Mouse (Mus musculus) left cerebral cortex, adult 2 months (tissue): ENCODE results near the gene Ypel3. TPM values are rescaled to one million over a fixed set of nuclear protein-coding genes. Genes with fewer than 3 reads are reported as not detected.

Source experiments
- DNase-seq, 2 experiments: peaks; one replicate each; pipeline ENCODE4 v3.0.0; 2021 to 2022; ENCODE audit warnings: low spot score in 2 of 2, mixed read lengths in 1 of 2; ENCODE audit errors: extremely low spot score in 1 of 2
- H3K27ac ChIP-seq: fragments of 200-600 bp; 2 replicates; pipeline ENCODE4 v1.8.1; 2022
- H3K4me3 ChIP-seq: fragments of 200-600 bp; 2 replicates; pipeline ENCODE4 v1.8.1; 2022
- CTCF ChIP-seq: fragments of 200-600 bp; IDR thresholded peaks from 2 replicates; pipeline ENCODE4 v1.8.1; 2022; ENCODE audit warnings: antibody characterized with exemption, mild to moderate bottlenecking, moderate library complexity
- intact Hi-C: fragments of 180-260 bp; cut with DNase I; formaldehyde crosslinking; loops from one replicate; pipeline ENCODE4 v1.15.1; 2025
- total RNA-seq, 2 experiments: library from RNA; stranded (reverse); gene quantifications; 2 replicates each; pipeline ENCODE4 v1.2.3; 2021

Gene Ypel3
- total RNA-seq, 2 experiments from 2014 or later, result 312 to 323 TPM

DNA sequence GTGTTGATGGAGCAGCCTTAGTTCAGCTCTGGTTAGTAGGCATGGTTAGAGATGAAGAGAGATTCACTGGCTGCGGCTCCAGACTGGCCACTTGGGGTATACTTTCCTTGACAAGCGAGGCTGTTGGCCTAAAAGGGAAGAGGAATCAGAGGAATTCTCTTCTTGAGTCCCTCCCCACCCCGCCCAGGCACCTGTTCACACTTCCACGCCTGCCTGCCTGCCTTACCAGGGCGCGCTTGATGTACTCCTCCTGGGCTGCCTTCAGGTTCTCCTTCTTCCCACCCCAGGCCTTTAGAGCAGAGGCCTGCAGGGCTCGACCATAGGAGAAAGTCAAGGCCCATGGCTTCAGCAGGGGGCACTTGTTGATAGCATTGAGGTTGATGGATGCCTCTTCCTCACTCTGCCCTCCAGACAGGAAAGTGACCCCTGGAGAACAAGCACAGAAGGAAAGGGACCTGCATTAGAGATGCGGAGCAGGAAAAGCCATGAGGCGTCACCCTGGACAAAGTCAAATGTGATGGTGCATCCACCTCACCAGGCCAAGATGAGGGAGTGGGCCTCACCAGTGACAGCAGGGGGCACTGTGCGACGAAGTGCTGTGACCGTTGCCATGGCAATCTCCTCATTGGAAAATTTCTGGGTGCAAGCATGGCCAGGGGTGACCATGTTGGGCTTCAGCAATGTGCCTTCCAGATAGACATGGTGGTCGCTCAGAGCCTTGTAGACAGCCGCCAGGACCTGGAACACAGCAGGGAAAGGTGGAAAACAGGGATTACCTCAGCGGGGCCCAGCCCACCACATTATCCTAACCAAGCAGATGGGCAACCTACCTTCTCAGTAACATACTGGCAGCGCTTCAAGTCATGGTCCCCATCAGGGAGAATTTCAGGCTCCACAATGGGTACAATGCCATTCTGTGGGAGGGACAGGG, 18.9 kb downstream of the Ypel3 start:
- intact Hi-C loops, result loop anchor here (5.0 to 10.0 kb wide), 2 partner anchors 93 to 291 kb away; partner anchors contain the start of gene Atxn2l
- DNase-seq, result no peak
- TF ChIP-seq CTCF, result peak; percentile 30
- Histone ChIP-seq H3K27ac (no peak overlapping the region; the same call in 1 of the 2 replicates), H3K4me3 (peak overlapping the region; percentile 81)

DNA sequence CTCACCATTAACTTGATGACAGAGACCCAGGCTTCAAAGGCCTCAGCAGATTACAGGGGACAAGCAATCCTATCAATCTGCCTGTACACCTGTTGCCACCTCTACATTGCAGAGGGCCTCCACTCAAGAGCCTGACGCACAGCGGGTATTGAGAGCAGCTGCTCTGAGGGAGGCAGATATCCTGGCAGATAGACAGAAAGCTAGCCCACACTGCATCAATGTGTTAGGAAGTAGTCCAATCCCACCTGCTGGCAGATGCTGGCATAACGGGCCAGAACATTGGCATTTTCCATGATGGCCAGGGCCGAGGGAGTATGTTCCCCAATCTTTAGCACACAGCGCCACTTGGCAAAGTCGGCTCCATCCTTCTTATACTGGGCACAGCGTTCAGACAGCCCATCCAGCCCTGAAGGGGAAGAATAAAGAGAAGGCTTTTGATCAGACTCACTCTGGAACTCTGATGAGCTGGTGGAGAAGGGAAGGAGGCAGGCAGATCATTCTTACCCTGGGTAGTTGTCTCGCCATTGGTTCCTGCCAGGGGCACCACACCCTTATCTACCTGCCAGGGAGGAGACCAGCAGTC, 19.7 kb downstream of the Ypel3 start:
- peak overlapping the region; percentile 29; the same call in 1 of the 2 replicates for H3K27ac ChIP-seq
- peak overlapping the region; percentile 81 for H3K4me3 ChIP-seq
- intact Hi-C loops, result loop anchor here (5.0 to 10.0 kb wide), 2 partner anchors 94 to 292 kb away; partner anchors contain the start of gene Atxn2l
- DNase-seq, result peak in 1 of 2 experiments; percentile 59
- TF ChIP-seq CTCF, result peak; percentile 44

DNA sequence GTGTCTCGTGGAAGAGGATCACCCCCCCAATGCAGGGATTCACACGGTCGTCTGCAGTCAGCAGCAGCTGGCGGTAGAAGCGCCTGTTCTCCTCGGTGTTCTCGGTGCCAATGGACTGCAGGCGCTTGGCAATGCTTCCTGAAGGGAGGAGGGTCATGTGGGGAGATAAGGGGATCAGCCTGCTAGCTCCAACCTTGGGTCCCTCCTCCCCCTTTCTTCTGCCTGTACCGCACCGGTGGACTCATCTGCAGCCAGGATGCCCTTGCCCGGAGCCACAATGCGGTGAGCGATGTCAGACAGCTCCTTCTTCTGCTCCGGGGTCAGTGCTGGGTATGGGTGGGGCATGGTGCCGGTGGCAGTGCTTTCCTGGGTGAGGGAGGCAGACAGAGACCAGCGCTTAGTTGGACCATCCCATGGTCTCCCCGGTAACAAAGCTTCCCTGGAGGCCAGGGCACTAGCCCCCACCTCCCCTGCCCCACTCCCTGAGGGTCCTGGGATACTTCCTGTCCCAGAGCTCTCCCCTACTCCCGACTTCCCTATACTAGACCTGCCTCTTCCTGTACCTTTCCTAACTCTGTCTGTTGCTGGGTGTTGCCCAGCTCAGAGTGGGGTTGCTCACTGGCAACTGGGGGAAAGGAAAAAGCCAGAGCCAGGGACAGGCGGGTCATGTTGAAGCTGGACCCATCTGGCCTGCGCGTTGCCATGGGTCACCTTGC, 20.8 kb downstream of the Ypel3 start, which contains the start of gene Fam57b:
TSS of gene Fam57b (plus strand) at position 258 of the 716 bp plus-strand sequence.
- peak within 1 kb of the TSS; percentile 81 for H3K4me3 ChIP-seq
- DNase-seq, result no peak
- intact Hi-C loops, result loop anchor here (5.0 to 10.0 kb wide), 2 partner anchors 95 to 293 kb away; partner anchors contain the start of gene Atxn2l
- TF ChIP-seq CTCF, result no peak
- H3K27ac ChIP-seq, result peak within 1 kb of the TSS; percentile 100

DNA sequence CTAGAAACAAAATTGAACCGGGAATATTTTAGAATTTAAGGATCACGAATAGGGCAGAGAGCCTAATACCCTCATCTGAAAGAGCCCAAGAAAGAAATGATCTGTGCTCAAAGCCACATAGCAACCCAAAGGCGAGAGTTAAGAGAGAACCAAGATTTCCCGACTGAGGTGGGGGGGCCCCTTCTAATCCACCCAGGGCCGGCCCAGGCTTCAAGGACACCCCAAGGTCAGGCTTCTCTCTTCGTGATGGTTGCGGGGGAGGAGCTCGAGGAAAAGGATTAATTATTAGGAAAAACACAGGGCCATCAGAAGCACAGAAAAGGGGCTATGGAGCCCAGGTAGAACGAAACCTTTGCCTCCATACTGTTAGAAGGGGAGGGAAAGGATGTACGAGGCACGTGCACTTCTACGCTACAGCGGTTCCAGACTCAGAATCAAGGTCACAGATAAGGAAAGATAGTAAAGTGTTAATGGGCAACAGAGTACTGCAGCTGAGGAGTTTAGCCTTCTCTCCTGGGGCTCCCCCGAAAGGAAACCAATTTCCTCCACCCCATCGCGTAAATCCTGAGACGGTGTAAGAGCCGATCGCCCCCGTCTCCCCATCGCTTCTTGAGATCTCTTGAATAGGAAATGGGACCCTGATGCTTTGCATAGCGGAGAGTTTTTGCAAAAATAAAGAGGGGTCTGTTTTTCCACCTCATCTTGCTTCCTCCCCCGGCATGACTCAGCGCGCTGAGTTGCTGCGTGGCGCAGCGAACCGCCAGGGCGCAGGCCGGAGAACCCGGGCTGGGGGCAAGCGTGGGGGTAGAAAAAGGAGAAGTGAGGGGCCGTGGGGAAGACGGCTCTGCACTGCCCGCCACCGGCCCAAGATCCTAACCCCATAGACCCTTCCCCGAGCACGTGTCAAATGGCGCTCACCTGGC, 21.6 kb downstream of the Ypel3 start:
- H3K4me3 ChIP-seq, result peak overlapping the region; percentile 81
- no peak for TF ChIP-seq CTCF
- H3K27ac ChIP-seq, result peak overlapping the region; percentile 100
- intact Hi-C loops, result loop anchor here (1.0 to 10.0 kb wide), 3 partner anchors 96 to 294 kb away; partner anchors contain the start of genes Atxn2l and Maz
- no peak for DNase-seq

DNA sequence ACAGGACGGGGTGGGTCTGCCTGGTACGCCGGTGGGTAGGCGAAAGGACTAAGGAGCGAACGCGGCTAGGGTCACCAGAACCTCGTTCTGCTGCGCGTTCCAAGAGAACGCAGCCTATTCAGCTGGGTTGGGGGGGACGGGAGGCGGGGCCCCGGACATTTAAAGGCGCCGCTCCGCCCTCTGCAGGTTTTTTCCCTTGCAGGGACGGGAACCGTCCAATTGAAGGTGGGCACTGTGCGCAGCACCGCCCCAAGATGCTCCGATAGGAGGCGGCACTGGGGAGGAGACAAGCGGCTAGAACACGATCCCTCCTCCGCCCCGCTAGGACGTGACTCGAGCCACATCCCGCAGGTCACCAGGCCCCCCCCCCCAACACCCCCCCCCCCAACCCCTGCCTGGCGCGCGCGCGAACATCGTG, 22.3 kb downstream of the Ypel3 start:
- Histone ChIP-seq H3K27ac (peak overlapping the region; percentile 100), H3K4me3 (peak overlapping the region; percentile 81)
- DNase-seq, result peak; percentile 96 to 98
- intact Hi-C loops, result loop anchor here (1.0 to 10.0 kb wide), 3 partner anchors 97 to 294 kb away; partner anchors contain the start of genes Atxn2l and Maz
- TF ChIP-seq CTCF, result peak; percentile 59

DNA sequence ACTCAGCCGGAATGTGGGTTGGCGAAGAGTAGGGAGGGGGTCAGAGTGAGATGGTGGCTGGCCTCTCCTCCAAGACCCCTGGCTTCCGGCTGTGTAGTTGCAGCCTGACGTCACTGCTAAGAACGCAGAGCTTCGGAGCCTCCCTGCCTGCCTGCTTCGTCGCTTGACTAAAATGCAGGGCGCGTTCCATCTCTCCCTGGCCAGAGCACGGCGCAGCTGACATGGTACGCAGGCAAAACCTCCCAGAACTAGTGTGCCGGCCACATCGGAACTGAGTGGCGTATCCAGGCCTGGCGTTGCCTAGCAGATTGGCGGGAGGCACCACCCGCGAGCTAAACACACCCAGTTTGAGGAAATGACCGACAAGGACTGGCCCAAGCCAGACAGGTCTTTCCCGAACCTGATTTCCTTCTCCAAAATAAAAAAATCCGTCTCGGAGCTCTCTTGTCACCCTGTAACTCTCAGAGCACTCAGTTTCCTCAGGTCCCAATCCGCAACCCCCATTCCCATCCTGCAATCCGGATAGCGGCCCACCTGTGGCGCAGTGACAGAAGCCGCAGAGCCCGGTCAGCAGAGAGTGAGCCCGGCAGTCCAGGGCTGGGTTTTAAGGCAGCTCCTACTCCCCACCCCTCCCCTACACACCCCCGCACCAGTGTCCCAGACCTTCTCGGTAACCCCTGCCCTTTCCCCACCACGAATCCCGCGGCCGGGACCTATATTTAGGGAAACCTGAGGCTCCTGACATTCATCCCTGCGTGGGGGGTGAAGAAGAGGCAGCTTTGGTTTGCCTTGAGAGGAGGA, 22.9 kb downstream of the Ypel3 start:
- intact Hi-C loops, result loop anchor here (1.0 to 10.0 kb wide), 3 partner anchors 97 to 295 kb away; partner anchors contain the start of genes Atxn2l and Maz
- DNase-seq, result peak in 1 of 2 experiments; percentile 54

DNA sequence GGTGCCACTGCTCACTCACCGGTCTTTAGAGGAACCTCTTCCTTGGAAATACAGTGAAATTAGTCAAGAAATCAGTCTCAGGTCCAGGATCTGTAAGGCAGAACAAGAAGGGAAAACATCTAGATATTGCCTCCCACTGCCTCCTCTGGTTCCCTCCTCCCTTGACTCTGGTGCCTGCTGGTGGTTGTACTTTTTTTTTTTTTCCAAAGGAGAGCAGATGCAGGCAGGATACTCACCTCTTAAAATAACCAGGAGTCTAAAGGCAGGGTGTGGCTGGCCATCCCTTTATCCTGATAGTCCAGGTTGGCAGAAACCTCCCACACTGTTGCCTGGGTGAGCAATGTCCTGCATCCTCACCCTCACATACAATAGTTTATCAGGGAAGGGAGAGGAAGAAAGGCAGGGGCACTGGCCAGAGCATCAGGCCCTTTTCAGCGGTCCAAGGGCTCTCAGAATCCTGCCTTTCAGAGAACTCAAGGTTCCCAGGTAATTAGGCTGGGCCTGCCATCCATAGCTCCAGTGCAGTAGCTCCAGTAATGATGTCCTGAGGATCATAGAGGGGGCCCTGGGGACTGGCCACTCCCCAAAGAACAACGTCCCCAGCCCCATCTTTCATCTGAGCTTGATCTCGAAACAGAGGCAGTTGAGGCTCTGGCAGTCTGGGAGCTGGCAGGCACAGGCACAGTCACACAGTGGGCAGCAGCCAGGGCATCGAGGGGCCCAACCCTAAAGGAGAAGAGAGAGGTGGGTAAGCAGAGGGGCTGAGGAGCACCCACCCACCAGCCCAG, 23.7 kb downstream of the Ypel3 start:
- intact Hi-C loops, result no loop called here
- H3K27ac ChIP-seq, result peak overlapping the region; percentile 100
- peak overlapping the region; percentile 73 for H3K4me3 ChIP-seq
- no peak for DNase-seq
- no peak for TF ChIP-seq CTCF

More for the DNA sequence above, 22.9 kb downstream of the Ypel3 start:
- Histone ChIP-seq H3K27ac (peak overlapping the region; percentile 100), H3K4me3 (peak overlapping the region; percentile 73)
- TF ChIP-seq CTCF, result peak; percentile 48

DNA sequence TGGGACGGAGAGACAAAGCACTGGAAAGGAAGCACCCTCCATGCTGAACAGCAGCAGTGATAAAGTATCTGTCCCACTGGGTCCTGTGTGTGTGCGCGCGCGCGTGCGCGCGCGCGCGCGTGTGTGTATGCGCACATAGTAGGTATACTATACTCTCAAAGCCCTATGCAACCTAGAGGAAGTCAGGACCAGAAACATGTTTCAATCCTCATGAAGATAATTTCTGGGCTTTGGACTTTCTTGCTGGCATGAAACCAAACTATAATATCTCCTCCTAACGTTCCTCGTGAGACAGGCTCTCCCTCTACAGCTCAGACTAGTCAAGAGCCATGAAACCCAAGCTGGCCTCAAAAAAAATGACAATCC, 24.3 kb downstream of the Ypel3 start:
- no peak for TF ChIP-seq CTCF
- Histone ChIP-seq H3K4me3 (no peak overlapping the region), H3K27ac (peak overlapping the region; percentile 100)
- intact Hi-C loops, result no loop called here
- no peak for DNase-seq
